Mouse (Mus musculus): Measurements from ENCODE around the gene Cbln3. TPM values are rescaled to one million over a fixed set of nuclear protein-coding genes. Genes with fewer than 3 reads are reported as not detected.

Gene Cbln3
- total RNA-seq (2015; ENCODE audit: low replicate concordance) (0.42 TPM in 1 of 2 replicates, not detected in the other), total RNA-seq (2017; ENCODE audit: low replicate concordance) (not detected in 2 replicates)

DNA sequence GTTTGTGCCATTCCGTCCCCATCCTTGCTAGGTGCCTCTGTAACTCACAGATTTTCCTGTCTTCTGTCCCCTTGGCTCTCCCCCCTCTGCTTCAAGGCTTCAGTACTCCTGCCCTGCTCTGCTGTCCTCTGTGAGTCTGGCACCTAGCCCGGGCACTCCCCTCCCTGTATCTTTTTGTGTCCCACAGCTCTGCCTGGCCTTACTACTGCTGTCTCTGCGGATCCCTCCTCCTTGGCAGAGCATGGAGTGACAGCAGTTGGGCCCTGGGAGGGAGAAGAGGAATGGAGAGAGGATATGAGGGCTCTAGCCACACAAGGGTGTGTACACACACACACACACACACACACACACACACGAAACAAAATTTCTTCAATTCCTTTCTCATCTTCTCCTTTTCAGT lies at the start of gene Cbln3:
Gene Cbln3, minus strand, starts transcription at position 227 of the 400 bp plus-strand sequence.
- no peak for ATAC-seq (replicated peaks; ENCODE audit: low FRiP score, poor library complexity, severe bottlenecking)

- ATAC-seq (replicated peaks; ENCODE audit: low FRiP score, poor library complexity, severe bottlenecking), result no peak
These were observed 49.4 kb upstream of the Cbln3 start for GRCm38 (mm10) chr14:55933586-55933985.

GRCm38 (mm10) chr14:55929263-55929997 lies 45.2 kb upstream of the Cbln3 start:
- ATAC-seq (replicated peaks; ENCODE audit: low FRiP score, poor library complexity, severe bottlenecking), result no peak

DNA sequence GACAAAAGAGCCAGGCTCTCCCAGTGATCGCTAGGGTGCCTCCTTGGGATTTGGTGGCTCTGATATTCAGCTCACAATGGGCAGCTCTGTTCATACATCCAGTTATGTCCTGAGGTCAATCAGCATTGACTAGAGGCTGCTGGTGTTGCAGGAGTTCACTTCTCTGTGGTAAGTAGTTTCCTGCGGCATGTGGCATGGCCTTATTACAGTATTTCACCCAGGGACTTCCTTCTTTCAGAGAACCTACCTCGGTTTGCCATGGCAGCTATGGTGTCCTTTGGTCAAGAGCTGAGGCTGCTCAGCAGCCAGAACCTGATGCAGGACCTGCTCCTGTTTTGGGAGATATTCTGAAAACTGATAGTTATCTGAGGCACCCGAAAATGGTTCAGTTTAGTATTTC lies 42.7 kb upstream of the Cbln3 start:
- ATAC-seq (replicated peaks; ENCODE audit: low FRiP score, poor library complexity, severe bottlenecking), result no peak

GRCm38 (mm10) chr14:55922475-55923232 lies 38.5 kb upstream of the Cbln3 start:
- ATAC-seq (replicated peaks; ENCODE audit: low FRiP score, poor library complexity, severe bottlenecking), result peak; percentile 36; the same call in 1 of the 2 replicates

- peak; percentile 66; the same call in 1 of the 2 replicates for ATAC-seq (replicated peaks; ENCODE audit: low FRiP score, poor library complexity, severe bottlenecking)
These were observed 34.3 kb upstream of the Cbln3 start for GRCm38 (mm10) chr14:55918240-55919082.

- no peak for ATAC-seq (replicated peaks; ENCODE audit: low FRiP score, poor library complexity, severe bottlenecking)
These were observed 29.2 kb upstream of the Cbln3 start for GRCm38 (mm10) chr14:55913406-55913805.

- no peak for ATAC-seq (replicated peaks; ENCODE audit: low FRiP score, poor library complexity, severe bottlenecking)
These were observed 21.3 kb upstream of the Cbln3 start for GRCm38 (mm10) chr14:55905518-55905917.

- no peak for ATAC-seq (replicated peaks; ENCODE audit: low FRiP score, poor library complexity, severe bottlenecking)
These were observed 16.2 kb upstream of the Cbln3 start for GRCm38 (mm10) chr14:55900414-55900755.

- 0 out of 2 replicates have a peak, but pooled peaks have one; percentile 25 for ATAC-seq (replicated peaks; ENCODE audit: low FRiP score, poor library complexity, severe bottlenecking)
These were observed 15.7 kb upstream of the Cbln3 start, which contains the start of gene Sdr39u1 for GRCm38 (mm10) chr14:55899701-55900413. TSS of gene Sdr39u1 (minus strand) at chr14:55900293.

DNA sequence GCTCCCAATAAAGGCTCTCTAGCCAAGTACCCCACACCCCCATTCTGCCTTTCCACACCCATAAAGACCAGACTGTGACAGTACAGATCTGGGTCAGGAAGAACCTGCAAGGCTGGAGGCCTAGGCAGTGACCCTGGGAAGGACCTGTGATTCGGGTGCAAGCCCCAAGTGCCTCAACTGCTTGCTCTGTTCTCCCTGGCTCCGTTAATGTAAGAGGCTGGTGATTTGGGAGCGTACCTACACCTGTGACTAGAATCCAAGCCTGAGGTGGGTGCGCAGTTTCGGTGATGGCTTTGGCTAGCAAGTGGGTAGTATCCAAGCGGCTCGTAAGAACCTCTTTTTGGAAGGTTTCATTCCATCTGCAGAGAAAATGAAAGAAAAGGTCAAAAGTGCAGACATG lies 14.8 kb upstream of the Cbln3 start:
- no peak for ATAC-seq (replicated peaks; ENCODE audit: low FRiP score, poor library complexity, severe bottlenecking)

GRCm38 (mm10) chr14:55897671-55898070 lies 13.5 kb upstream of the Cbln3 start:
- ATAC-seq (replicated peaks; ENCODE audit: low FRiP score, poor library complexity, severe bottlenecking), result no peak

DNA sequence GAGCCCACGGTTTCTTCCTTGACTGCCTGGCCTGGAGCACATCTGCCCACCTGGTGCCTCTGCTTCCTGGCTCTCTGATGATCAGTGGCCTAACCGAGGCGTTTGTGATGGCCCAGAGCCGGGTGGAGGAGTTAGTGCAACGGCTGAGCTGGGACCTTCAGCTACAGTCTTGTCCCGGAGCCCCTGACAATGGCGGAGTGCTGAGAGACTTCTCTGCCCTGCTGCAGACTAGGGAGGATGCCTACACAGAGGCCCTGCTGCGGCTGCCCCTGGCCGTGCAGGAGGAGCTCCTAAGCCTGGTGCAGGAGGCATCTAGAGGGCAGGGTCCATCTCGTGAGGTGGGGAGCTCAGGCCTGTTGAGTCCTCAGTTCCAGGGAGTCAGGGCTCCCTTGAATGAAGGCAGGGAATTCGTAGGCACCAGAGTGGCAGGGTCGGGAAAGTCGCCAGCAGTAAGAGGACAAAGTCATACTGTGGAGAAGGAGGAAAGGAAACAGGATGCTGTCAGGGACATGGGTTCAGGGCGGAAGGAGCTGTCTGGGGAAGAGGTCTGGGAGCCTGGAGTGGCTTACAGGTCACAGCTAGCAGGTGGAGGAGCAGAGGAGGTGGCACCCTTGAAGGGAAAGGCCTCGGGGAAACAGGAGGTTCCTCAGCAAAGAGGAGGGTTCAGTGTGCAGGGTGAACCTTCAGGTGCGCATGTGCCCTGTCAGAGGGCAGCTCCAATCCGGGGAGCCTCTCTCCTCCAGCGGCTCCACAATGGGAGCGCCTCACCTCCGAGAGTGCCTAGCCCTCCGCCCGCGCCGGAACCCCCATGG lies 2.6 kb upstream of the Cbln3 start:
- ATAC-seq (replicated peaks; ENCODE audit: low FRiP score, poor library complexity, severe bottlenecking), result no peak

DNA sequence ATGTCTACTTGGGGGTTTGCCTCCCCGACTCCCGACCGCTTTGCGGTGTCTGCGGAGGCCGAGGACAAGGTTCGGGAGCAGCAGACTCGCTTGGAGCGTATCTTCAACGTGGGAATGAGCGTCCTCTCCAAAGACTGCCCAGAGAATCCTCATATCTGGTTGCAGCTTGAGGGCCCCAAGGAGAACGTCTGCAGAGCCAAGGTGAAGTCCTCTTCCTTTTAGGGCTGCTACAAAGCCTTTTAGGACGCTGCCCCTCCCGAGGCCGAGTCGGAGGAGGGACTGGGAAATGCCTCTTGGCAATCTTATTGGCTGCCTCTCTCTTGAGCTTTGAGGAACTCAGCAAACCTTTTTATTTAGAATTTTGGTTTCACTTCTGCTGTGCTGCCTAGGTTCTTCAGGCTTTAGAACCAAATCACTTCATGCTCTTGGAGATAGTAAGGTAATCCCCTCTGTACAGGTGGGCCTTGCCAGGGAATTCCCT lies 1.6 kb upstream of the Cbln3 start:
- no peak for ATAC-seq (replicated peaks; ENCODE audit: low FRiP score, poor library complexity, severe bottlenecking)

- no peak for ATAC-seq (replicated peaks; ENCODE audit: low FRiP score, poor library complexity, severe bottlenecking)
These were observed 1.1 kb upstream of the Cbln3 start for GRCm38 (mm10) chr14:55885114-55885790.

GRCm38 (mm10) chr14:55884713-55885113 lies 521 bp upstream of the Cbln3 start, which contains the start of gene Khnyn:
TSS of gene Khnyn (plus strand) at chr14:55884947.
- ATAC-seq (replicated peaks; ENCODE audit: low FRiP score, poor library complexity, severe bottlenecking), result peak; percentile 86

DNA sequence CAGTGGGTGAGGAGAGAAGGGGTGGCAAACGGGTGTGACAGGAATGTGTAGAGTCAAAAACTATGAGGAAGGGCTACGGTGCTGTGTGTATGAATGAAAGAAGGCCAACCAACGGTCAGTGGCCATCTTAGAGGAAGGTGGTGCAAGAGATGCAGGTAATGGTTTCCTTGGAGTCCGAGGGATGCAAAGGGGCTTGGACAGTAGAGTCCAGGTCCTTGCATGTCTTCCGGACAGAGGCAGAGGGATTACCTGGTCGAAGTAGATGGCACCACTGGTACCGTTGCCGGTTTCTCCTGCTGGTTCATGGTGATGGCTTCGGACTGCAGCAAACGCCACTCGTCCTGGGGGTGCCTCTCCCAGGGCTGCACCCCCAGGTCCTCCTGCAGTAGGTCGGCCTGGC lies 529 bp downstream of the Cbln3 start:
- no peak for ATAC-seq (replicated peaks; ENCODE audit: low FRiP score, poor library complexity, severe bottlenecking)

- no peak for ATAC-seq (replicated peaks; ENCODE audit: low FRiP score, poor library complexity, severe bottlenecking)
These were observed 987 bp downstream of the Cbln3 start for GRCm38 (mm10) chr14:55883149-55883661.

Measured in erythroid progenitor cell, adult 5-6 weeks (primary cell).